Mouse (Mus musculus): ENCODE results near the gene Naa16. TPM values are rescaled to one million over a fixed set of nuclear protein-coding genes. Genes with fewer than 3 reads are reported as not detected.

Naa16 gene
- polyA plus RNA-seq, 1 experiment from 2014 or later = 41.2 TPM

- Histone ChIP-seq H3K9ac (ENCODE audit: low read length) (no peak overlapping the region), H3K4me2 (ENCODE audit: low read depth, low read length) (no peak overlapping the region), H3K9me3 (ENCODE audit: control insufficient read depth, low read length) (no peaks in the 10 kb centered on the region), H3K4me3 (ENCODE audit: low read length) (no peak overlapping the region), H3K27ac (ENCODE audit: low read length) (no peak overlapping the region), H3K36me3 (ENCODE audit: control insufficient read depth, insufficient read depth, low read length) (peaks cover 4% of the 10 kb centered on the region; the same call in 1 of the 2 replicates), H3K27me3 (ENCODE audit: control insufficient read depth, insufficient read depth, low read depth, low read length) (no peaks in the 10 kb centered on the region), H3K4me1 (replicated peaks; ENCODE audit: control insufficient read depth, insufficient read depth, low read length) (no peaks in the 10 kb centered on the region)
- 78% methylated on average over 2 of the region's 2 CpGs for WGBS
- no peak for ATAC-seq (ENCODE audit: low read depth)
Observed at GRCm38 (mm10) chr14:79407641-79408040, 17.1 kb upstream of the Naa16 start.

DNA sequence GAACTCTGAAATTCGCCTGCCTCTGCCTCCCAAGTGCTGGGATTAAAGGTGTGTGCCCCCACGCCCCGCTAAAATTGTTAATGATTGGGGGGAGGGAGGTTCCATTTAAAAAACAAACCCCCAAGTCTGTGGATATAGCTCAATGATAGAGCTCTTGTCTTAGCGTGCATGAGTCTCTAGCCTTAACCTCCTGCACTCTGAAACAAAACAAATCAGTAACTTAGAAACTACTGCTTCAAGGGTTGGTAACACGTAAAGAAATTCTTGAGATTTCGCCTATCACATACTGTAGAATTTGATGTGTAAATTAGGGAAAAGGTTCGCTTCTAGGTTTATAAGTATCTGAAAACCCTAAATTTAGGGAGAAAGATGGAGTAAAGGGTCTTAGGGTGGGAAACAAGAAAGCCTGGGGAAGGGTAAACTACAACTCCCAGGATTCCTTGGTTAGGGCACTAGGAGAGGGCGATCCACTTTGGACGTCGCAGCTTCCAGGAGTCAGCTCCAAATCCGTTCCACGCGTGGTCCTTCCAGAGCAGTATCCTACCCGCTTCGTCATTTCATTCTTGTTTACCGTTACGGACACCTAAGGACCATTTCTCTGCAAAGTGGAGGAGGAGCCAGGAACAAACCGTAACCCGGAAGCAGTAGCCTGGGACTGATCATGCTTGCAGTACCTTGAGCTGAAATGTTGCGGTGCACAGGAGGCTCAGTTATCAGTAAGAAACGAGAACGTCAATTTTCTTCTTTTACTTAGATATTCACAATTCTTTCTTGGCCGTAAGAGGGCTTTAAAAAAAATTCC is 6.9 kb upstream of the Naa16 start, which contains the start of gene Mtrf1:
Mtrf1 (plus strand) TSS at position 452 of the 802 bp plus-strand sequence.
- ATAC-seq (ENCODE audit: low read depth) = peak; percentile 90
- no peaks in the 10 kb centered on the region for H3K9me3 ChIP-seq (ENCODE audit: control insufficient read depth, low read length)
- H3K27ac ChIP-seq (ENCODE audit: low read length) = peak within 1 kb of the TSS; percentile 69
- 16% methylated on average over 23 of the region's 23 CpGs for WGBS
- peak within 1 kb of the TSS; percentile 69 for H3K4me2 ChIP-seq (ENCODE audit: low read depth, low read length)
- H3K4me3 ChIP-seq (ENCODE audit: low read length) = peak within 1 kb of the TSS; percentile 53
- peak within 1 kb of the TSS; percentile 61 for H3K9ac ChIP-seq (ENCODE audit: low read length)
- 0 out of 2 replicates have a peak, but pooled peaks cover 2% of the 10 kb centered on the region for H3K4me1 ChIP-seq (replicated peaks; ENCODE audit: control insufficient read depth, insufficient read depth, low read length)
- no peaks in the 10 kb centered on the region for H3K27me3 ChIP-seq (ENCODE audit: control insufficient read depth, insufficient read depth, low read depth, low read length)
- peaks cover 7% of the 10 kb centered on the region; the same call in 1 of the 2 replicates for H3K36me3 ChIP-seq (ENCODE audit: control insufficient read depth, insufficient read depth, low read length)

GRCm38 (mm10) chr14:79394564-79394963 is 4.0 kb upstream of the Naa16 start:
- no peaks in the 10 kb centered on the region for H3K27me3 ChIP-seq (ENCODE audit: control insufficient read depth, insufficient read depth, low read depth, low read length)
- H3K4me2 ChIP-seq (ENCODE audit: low read depth, low read length) = no peak overlapping the region
- H3K9ac ChIP-seq (ENCODE audit: low read length) = no peak overlapping the region
- no peak for ATAC-seq (ENCODE audit: low read depth)
- H3K27ac ChIP-seq (ENCODE audit: low read length) = no peak overlapping the region
- no peak overlapping the region for H3K4me3 ChIP-seq (ENCODE audit: low read length)
- peaks cover 2% of the 10 kb centered on the region; the same call in 1 of the 2 replicates for H3K4me1 ChIP-seq (replicated peaks; ENCODE audit: control insufficient read depth, insufficient read depth, low read length)
- no peaks in the 10 kb centered on the region for H3K36me3 ChIP-seq (ENCODE audit: control insufficient read depth, insufficient read depth, low read length)
- H3K9me3 ChIP-seq (ENCODE audit: control insufficient read depth, low read length) = no peaks in the 10 kb centered on the region

DNA sequence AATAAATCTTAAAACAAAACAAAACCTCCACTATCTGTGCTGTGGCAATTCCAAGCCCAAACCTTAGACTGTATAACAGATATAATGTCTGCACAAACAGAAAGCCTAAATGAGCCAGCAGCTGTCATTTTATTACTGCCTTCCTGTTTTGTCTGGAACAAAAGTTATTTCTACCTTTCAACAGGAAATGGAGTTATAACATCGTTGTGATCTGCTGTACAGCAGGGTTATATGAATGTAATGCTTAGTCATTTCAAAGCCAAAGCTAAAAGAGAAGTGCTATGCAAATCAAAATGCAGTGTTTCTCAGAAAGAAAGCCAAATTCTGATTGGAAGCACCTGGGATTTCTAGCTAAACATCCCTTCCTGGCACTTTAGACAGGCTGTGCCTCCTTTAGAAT is 2.7 kb upstream of the Naa16 start:
- no peak overlapping the region for H3K9ac ChIP-seq (ENCODE audit: low read length)
- H3K4me1 ChIP-seq (replicated peaks; ENCODE audit: control insufficient read depth, insufficient read depth, low read length) = peaks cover 7% of the 10 kb centered on the region
- no peak overlapping the region for H3K4me2 ChIP-seq (ENCODE audit: low read depth, low read length)
- no peaks in the 10 kb centered on the region for H3K36me3 ChIP-seq (ENCODE audit: control insufficient read depth, insufficient read depth, low read length)
- no peaks in the 10 kb centered on the region for H3K27me3 ChIP-seq (ENCODE audit: control insufficient read depth, insufficient read depth, low read depth, low read length)
- no peak overlapping the region for H3K27ac ChIP-seq (ENCODE audit: low read length)
- H3K4me3 ChIP-seq (ENCODE audit: low read length) = no peak overlapping the region
- H3K9me3 ChIP-seq (ENCODE audit: control insufficient read depth, low read length) = no peaks in the 10 kb centered on the region
- ATAC-seq (ENCODE audit: low read depth) = no peak
- 47% methylated on average over 1 of the region's 1 CpGs for WGBS

GRCm38 (mm10) chr14:79389438-79390264 is 927 bp downstream of the Naa16 start:
- Histone ChIP-seq H3K4me3 (ENCODE audit: low read length) (peak overlapping the region; percentile 85), H3K27me3 (ENCODE audit: control insufficient read depth, insufficient read depth, low read depth, low read length) (no peaks in the 10 kb centered on the region), H3K9me3 (ENCODE audit: control insufficient read depth, low read length) (no peaks in the 10 kb centered on the region), H3K4me1 (replicated peaks; ENCODE audit: control insufficient read depth, insufficient read depth, low read length) (peaks cover 7% of the 10 kb centered on the region), H3K36me3 (ENCODE audit: control insufficient read depth, insufficient read depth, low read length) (0 out of 2 replicates have a peak, but pooled peaks cover 4% of the 10 kb centered on the region), H3K4me2 (ENCODE audit: low read depth, low read length) (peak overlapping the region; percentile 79), H3K27ac (ENCODE audit: low read length) (peak overlapping the region; percentile 97), H3K9ac (ENCODE audit: low read length) (peak overlapping the region; percentile 94)
- WGBS = under 1% methylated on average over 16 of the region's 16 CpGs
- ATAC-seq (ENCODE audit: low read depth) = peak; percentile 29

- Histone ChIP-seq H3K27me3 (ENCODE audit: control insufficient read depth, insufficient read depth, low read depth, low read length) (no peaks in the 10 kb centered on the region), H3K4me2 (ENCODE audit: low read depth, low read length) (no peak overlapping the region), H3K4me3 (ENCODE audit: low read length) (no peak overlapping the region), H3K27ac (ENCODE audit: low read length) (no peak overlapping the region), H3K9me3 (ENCODE audit: control insufficient read depth, low read length) (no peaks in the 10 kb centered on the region), H3K9ac (ENCODE audit: low read length) (no peak overlapping the region), H3K36me3 (ENCODE audit: control insufficient read depth, insufficient read depth, low read length) (peaks cover 5% of the 10 kb centered on the region), H3K4me1 (replicated peaks; ENCODE audit: control insufficient read depth, insufficient read depth, low read length) (peaks cover 7% of the 10 kb centered on the region)
- no peak for ATAC-seq (ENCODE audit: low read depth)
- WGBS = 91% methylated on average over 3 of the region's 3 CpGs
Observed at GRCm38 (mm10) chr14:79388304-79388703, 2.3 kb downstream of the Naa16 start.

GRCm38 (mm10) chr14:79383120-79383519 is 7.5 kb downstream of the Naa16 start:
- no peak overlapping the region for H3K27ac ChIP-seq (ENCODE audit: low read length)
- no peak overlapping the region for H3K4me3 ChIP-seq (ENCODE audit: low read length)
- H3K36me3 ChIP-seq (ENCODE audit: control insufficient read depth, insufficient read depth, low read length) = peaks cover 15% of the 10 kb centered on the region
- H3K9ac ChIP-seq (ENCODE audit: low read length) = no peak overlapping the region
- no peaks in the 10 kb centered on the region for H3K4me1 ChIP-seq (replicated peaks; ENCODE audit: control insufficient read depth, insufficient read depth, low read length)
- no peak for ATAC-seq (ENCODE audit: low read depth)
- 93% methylated on average over 7 of the region's 7 CpGs for WGBS
- H3K9me3 ChIP-seq (ENCODE audit: control insufficient read depth, low read length) = no peaks in the 10 kb centered on the region
- no peaks in the 10 kb centered on the region for H3K27me3 ChIP-seq (ENCODE audit: control insufficient read depth, insufficient read depth, low read depth, low read length)
- no peak overlapping the region for H3K4me2 ChIP-seq (ENCODE audit: low read depth, low read length)

DNA sequence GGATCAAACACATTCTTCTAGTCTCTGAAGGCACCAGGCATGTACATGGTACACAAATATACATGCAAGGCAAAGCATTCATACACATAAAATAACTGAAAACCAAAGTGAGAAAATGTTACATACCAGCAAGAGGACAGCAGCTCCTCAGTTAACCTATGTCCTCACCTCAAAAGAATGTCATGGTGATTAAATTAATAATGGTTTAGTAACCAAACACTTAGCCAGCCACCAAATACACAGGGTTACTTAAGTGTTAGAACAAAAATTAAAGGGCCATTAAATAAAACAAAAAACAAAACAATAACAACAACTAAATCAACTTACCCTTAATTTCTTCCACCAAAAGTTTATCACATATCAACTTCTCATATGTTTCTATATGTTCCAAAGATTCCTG is 13.5 kb downstream of the Naa16 start:
- Histone ChIP-seq H3K4me2 (ENCODE audit: low read depth, low read length) (no peak overlapping the region), H3K4me1 (replicated peaks; ENCODE audit: control insufficient read depth, insufficient read depth, low read length) (no peaks in the 10 kb centered on the region), H3K4me3 (ENCODE audit: low read length) (no peak overlapping the region), H3K27me3 (ENCODE audit: control insufficient read depth, insufficient read depth, low read depth, low read length) (no peaks in the 10 kb centered on the region), H3K9me3 (ENCODE audit: control insufficient read depth, low read length) (no peaks in the 10 kb centered on the region), H3K9ac (ENCODE audit: low read length) (no peak overlapping the region), H3K27ac (ENCODE audit: low read length) (no peak overlapping the region), H3K36me3 (ENCODE audit: control insufficient read depth, insufficient read depth, low read length) (peaks cover 17% of the 10 kb centered on the region)
- no peak for ATAC-seq (ENCODE audit: low read depth)

- Histone ChIP-seq H3K9ac (ENCODE audit: low read length) (no peak overlapping the region), H3K36me3 (ENCODE audit: control insufficient read depth, insufficient read depth, low read length) (peaks cover 25% of the 10 kb centered on the region), H3K4me3 (ENCODE audit: low read length) (no peak overlapping the region), H3K4me1 (replicated peaks; ENCODE audit: control insufficient read depth, insufficient read depth, low read length) (no peaks in the 10 kb centered on the region), H3K27ac (ENCODE audit: low read length) (no peak overlapping the region), H3K4me2 (ENCODE audit: low read depth, low read length) (no peak overlapping the region), H3K9me3 (ENCODE audit: control insufficient read depth, low read length) (no peaks in the 10 kb centered on the region), H3K27me3 (ENCODE audit: control insufficient read depth, insufficient read depth, low read depth, low read length) (no peaks in the 10 kb centered on the region)
- 64% methylated on average over 2 of the region's 2 CpGs for WGBS
- ATAC-seq (ENCODE audit: low read depth) = no peak
Observed at GRCm38 (mm10) chr14:79358055-79358454, 32.5 kb downstream of the Naa16 start.

Data from lung, embryonic 16.5 days (tissue).